Mouse (Mus musculus) midbrain, embryonic 14.5 days (tissue): ENCODE results near the gene Mxra7. TPM values are rescaled to one million over a fixed set of nuclear protein-coding genes. Genes with fewer than 3 reads are reported as not detected.

Experiments used
- ATAC-seq: fragments of 200-750 bp; cut with Nextera tagmentation; 2 replicates; pipeline ENCODE4 v1.8.0; 2017; ENCODE audit warnings: moderate number of reproducible peaks, moderate library complexity; ENCODE audit not compliant: low FRiP score, low TSS enrichment
- DNase-seq: peaks from one replicate; pipeline ENCODE4 v3.0.0-alpha.2; 2015
- H3K27ac ChIP-seq: fragments of 300-500 bp; sonication (generic); replicated peaks from 2 replicates; pipeline ENCODE4 v1.5.1; 2014; ENCODE audit warnings: mild to moderate bottlenecking, low read depth, low read length, moderate library complexity
- H3K27me3 ChIP-seq: fragments of 300-500 bp; sonication (generic); 2 replicates; pipeline ENCODE4 v1.6.1; 2014; ENCODE audit warnings: low read length, control low read depth, mixed read lengths; ENCODE audit not compliant: control insufficient read depth, insufficient read depth
- H3K36me3 ChIP-seq: fragments of 300-500 bp; sonication (generic); 2 replicates; pipeline ENCODE4 v1.6.1; 2014; ENCODE audit warnings: low read length, control low read depth; ENCODE audit not compliant: control insufficient read depth, insufficient read depth
- H3K4me1 ChIP-seq: fragments of 300-500 bp; sonication (generic); 2 replicates; pipeline ENCODE4 v1.6.1; 2014; ENCODE audit warnings: mild to moderate bottlenecking, antibody characterized with exemption, low read length, control low read depth; ENCODE audit not compliant: control insufficient read depth, insufficient read depth
- H3K4me2 ChIP-seq: fragments of 300-500 bp; sonication (generic); 2 replicates; pipeline ENCODE4 v1.6.1; 2014; ENCODE audit warnings: mild to moderate bottlenecking, low read length, moderate library complexity
- H3K4me3 ChIP-seq: fragments of 300-500 bp; sonication (generic); replicated peaks from 2 replicates; pipeline ENCODE4 v1.5.1; 2014; ENCODE audit warnings: low read depth, low read length
- H3K9ac ChIP-seq: fragments of 300-500 bp; sonication (generic); replicated peaks from 2 replicates; pipeline ENCODE4 v1.6.1; 2014; ENCODE audit warnings: mild to moderate bottlenecking, low read length, moderate library complexity
- H3K9me3 ChIP-seq: fragments of 300-500 bp; sonication (generic); 2 replicates; pipeline ENCODE4 v1.6.1; 2016; ENCODE audit warnings: low read length, control low read depth, mixed read lengths; ENCODE audit not compliant: control insufficient read depth
- WGBS: fragments of 180-500 bp; shearing (Covaris S2); extraction: QIAGEN DNeasy Blood & Tissue Kit; methylation state at CpG from one replicate; pipeline ENCODE4 v1.1.7; 2014; 5-methylcytosine and 5-hydroxymethylcytosine counted together
- polyA plus RNA-seq: library from polyadenylated mRNA; unstranded; fragments of >200 nt; fragmentation: Nextera tagmentation; extraction: Ambion mirVana; gene quantifications from 2 replicates; pipeline ENCODE4 v1.2.1, GENCODE M21; 2014

Gene Mxra7
- polyA plus RNA-seq, 1 experiment from 2014 or later = 20.7 TPM

- H3K9ac ChIP-seq = peak overlapping the region; percentile 29; the same call in 1 of the 2 replicates
- peaks cover 55% of the 10 kb centered on the region for H3K36me3 ChIP-seq
- DNase-seq = no peak
- peaks cover 34% of the 10 kb centered on the region for H3K4me1 ChIP-seq
- H3K9me3 ChIP-seq = no peaks in the 10 kb centered on the region
- H3K27ac ChIP-seq = no peak overlapping the region
- 0 out of 2 replicates have a peak overlapping the region, but pooled peaks have one; percentile 2 for H3K4me3 ChIP-seq
- no peak for ATAC-seq
- no peaks in the 10 kb centered on the region for H3K27me3 ChIP-seq
- H3K4me2 ChIP-seq = peak overlapping the region; percentile 89
- WGBS = 90% methylated on average over 4 of the region's 4 CpGs
These were observed 12.9 kb upstream of the Mxra7 start for GRCm38 (mm10) chr11:116840748-116841147.

DNA sequence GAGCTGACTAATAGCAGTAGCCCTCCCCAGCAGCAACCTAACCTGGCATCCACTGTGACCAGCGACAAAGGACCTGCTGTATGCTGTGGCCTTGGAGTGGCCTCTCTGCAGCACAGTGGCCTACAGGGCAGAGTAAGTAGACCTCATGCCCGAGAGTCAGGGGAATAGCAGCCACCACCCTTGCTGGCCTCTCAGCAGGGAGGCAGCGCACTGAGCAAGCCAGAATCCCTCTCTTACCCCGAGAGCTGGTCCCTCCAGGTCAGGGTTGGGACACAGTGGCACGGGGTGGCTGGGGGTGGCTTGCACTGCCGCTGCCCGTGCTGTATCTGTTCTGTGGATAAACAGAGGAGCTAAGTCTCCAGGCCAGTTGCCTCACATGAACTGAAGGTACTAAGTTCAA is 11.8 kb upstream of the Mxra7 start:
- WGBS = 83% methylated on average over 7 of the region's 7 CpGs

DNA sequence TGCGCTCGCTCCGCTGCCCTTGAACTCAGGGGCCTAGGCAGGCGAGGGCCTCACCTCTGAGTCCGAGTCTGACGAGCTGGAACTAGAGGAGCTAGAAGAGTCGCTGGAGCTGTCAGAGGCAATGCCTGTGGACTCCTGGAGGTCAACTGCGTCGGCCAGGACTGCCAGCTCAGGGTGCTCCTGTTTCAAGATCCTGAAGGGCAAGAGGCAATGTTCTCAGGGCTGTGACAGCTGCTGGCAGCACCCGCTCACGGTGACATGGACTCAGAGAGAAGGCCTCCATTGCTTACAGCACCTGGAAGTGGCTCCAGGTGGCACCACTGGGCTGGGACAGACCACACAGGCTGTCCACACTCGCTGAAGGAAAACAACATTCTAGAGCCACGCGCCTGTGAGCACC is 11.1 kb upstream of the Mxra7 start:
- Histone ChIP-seq H3K27me3 (no peaks in the 10 kb centered on the region), H3K36me3 (peaks cover 71% of the 10 kb centered on the region), H3K9me3 (no peaks in the 10 kb centered on the region), H3K27ac (no peak overlapping the region), H3K4me1 (peaks cover 28% of the 10 kb centered on the region), H3K9ac (no peak overlapping the region), H3K4me3 (no peak overlapping the region), H3K4me2 (no peak overlapping the region)
- WGBS = 88% methylated on average over 14 of the region's 14 CpGs
- no peak for DNase-seq
- ATAC-seq = no peak

More for the DNA sequence above, 11.8 kb upstream of the Mxra7 start:
- no peak for ATAC-seq
- H3K4me2 ChIP-seq = peak overlapping the region; percentile 24; the same call in 1 of the 2 replicates
- no peaks in the 10 kb centered on the region for H3K27me3 ChIP-seq
- no peak for DNase-seq
- H3K4me1 ChIP-seq = peaks cover 34% of the 10 kb centered on the region
- H3K9ac ChIP-seq = no peak overlapping the region
- H3K9me3 ChIP-seq = no peaks in the 10 kb centered on the region
- H3K36me3 ChIP-seq = peaks cover 64% of the 10 kb centered on the region
- no peak overlapping the region for H3K4me3 ChIP-seq
- no peak overlapping the region for H3K27ac ChIP-seq

DNA sequence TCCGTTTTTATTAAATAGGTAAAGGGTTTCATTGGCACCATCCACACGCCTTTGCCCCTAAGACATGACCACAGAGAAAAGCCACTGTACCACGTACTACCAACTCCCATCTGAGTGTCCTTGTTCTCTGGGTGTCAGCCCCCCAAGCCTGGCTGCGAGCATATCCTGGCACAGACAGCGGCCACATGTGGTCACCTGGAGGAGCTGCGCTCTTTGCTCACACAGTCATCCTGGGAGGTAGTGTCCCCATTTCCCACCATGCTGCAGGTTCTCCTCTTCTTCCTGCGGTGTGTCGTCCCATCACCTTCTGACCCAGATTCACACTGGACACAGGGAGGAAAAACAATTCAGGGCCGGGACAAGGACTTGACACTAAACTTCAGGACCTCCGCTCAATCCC is 9.6 kb upstream of the Mxra7 start:
- Histone ChIP-seq H3K4me2 (no peak overlapping the region), H3K4me1 (peaks cover 31% of the 10 kb centered on the region), H3K27me3 (no peaks in the 10 kb centered on the region), H3K27ac (no peak overlapping the region), H3K9me3 (no peaks in the 10 kb centered on the region), H3K9ac (no peak overlapping the region), H3K4me3 (no peak overlapping the region), H3K36me3 (peaks cover 86% of the 10 kb centered on the region)
- DNase-seq (no peak), ATAC-seq (no peak)
- WGBS = 93% methylated on average over 10 of the region's 10 CpGs

DNA sequence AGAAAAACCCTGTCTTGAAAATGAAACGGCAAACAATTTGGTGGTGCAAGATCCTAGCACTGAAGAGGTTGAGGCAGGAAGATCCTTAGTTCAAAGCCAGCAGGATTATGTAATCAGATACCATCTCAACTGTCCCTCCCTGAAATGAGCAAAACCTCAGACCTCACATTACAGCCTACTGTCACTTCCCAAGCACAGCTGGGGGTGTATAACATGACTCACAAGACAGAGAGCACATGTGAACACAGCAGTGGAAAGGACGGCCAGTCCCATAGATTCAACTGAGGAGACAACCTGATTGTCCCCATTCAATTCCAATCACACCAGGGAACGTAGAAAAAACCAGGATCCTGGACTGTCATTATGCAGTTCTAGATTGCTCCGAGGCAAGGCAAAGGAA is 8.4 kb upstream of the Mxra7 start:
- ATAC-seq (no peak), DNase-seq (no peak)
- H3K36me3 ChIP-seq = peaks cover 86% of the 10 kb centered on the region
- no peaks in the 10 kb centered on the region for H3K27me3 ChIP-seq
- no peak overlapping the region for H3K4me3 ChIP-seq
- 95% methylated on average over 4 of the region's 4 CpGs for WGBS
- no peaks in the 10 kb centered on the region for H3K9me3 ChIP-seq
- no peak overlapping the region for H3K27ac ChIP-seq
- H3K4me2 ChIP-seq = no peak overlapping the region
- peaks cover 26% of the 10 kb centered on the region for H3K4me1 ChIP-seq
- H3K9ac ChIP-seq = no peak overlapping the region

GRCm38 (mm10) chr11:116834954-116835353 is 7.1 kb upstream of the Mxra7 start:
- Histone ChIP-seq H3K36me3 (peaks cover 73% of the 10 kb centered on the region), H3K27me3 (no peaks in the 10 kb centered on the region), H3K27ac (no peak overlapping the region), H3K4me3 (no peak overlapping the region), H3K9me3 (no peaks in the 10 kb centered on the region), H3K4me2 (no peak overlapping the region), H3K4me1 (peaks cover 14% of the 10 kb centered on the region), H3K9ac (no peak overlapping the region)
- ATAC-seq (no peak), DNase-seq (no peak)
- WGBS = 98% methylated on average over 1 of the region's 1 CpGs

- Histone ChIP-seq H3K36me3 (peaks cover 46% of the 10 kb centered on the region), H3K4me3 (no peak overlapping the region), H3K4me2 (no peak overlapping the region), H3K4me1 (peaks cover 10% of the 10 kb centered on the region), H3K9me3 (no peaks in the 10 kb centered on the region), H3K9ac (no peak overlapping the region), H3K27me3 (no peaks in the 10 kb centered on the region), H3K27ac (0 out of 2 replicates have a peak overlapping the region, but pooled peaks have one; percentile 26)
- peak; percentile 75 for DNase-seq
- no peak for ATAC-seq
- WGBS = 21% methylated on average over 4 of the region's 4 CpGs
These were observed 4.4 kb upstream of the Mxra7 start for GRCm38 (mm10) chr11:116832172-116832685.

DNA sequence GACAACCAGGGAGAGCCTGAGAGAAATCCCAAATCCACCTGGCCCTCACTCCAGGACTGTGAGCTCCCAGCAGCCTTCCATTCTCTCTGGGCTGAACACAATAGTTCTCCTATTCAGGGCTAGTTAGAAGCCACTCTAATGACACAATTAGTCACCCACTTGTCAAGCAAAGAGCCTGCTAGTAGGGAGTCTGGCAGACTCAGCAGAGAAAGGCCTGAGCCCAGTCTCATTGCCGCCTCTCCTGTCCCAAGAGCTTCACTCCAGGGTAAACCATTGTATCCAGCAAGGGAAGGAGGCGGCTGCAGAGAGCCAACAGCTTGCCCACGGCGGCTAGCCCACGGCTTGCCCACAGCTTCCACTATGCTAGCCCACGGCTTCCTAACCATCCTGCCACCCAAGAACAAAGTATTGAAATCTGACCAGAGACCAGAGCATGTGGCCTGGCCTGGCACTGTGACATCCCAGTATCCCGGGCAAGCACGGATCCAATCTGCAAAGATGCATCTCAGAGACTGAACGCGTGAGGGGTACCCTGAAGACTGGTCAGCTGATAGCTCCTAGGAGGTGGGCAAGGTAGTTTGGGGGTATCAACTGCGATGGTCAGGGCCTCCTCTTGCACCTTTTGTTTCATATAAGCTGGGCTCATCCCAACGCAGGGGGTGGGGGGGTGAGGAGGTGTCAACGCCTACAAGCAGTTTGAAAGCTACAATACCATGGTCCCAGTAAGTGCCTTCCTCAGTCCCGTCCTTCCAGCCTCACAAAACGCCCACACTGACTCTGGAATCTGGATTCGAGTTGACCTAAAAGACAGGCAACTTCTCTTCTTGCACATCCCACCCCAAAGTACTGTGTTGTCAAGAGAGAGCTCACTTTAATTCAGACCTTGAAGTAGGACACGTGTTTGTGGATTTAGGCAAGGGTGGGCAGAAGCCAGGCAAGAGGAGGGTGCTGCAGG is 1.0 kb downstream of the Mxra7 start:
- 10% methylated on average over 17 of the region's 17 CpGs for WGBS
- 0 out of 2 replicates have a peak, but pooled peaks have one; percentile 7 for ATAC-seq
- peak overlapping the region; percentile 71 for H3K9ac ChIP-seq

More for the DNA sequence above, 1.0 kb downstream of the Mxra7 start:
- peak overlapping the region; percentile 65 for H3K4me3 ChIP-seq
- H3K36me3 ChIP-seq = no peaks in the 10 kb centered on the region; the same call in 1 of the 2 replicates
- H3K4me1 ChIP-seq = peaks cover 22% of the 10 kb centered on the region
- peak overlapping the region; percentile 82 for H3K4me2 ChIP-seq
- no peaks in the 10 kb centered on the region for H3K9me3 ChIP-seq
- no peaks in the 10 kb centered on the region for H3K27me3 ChIP-seq
- peak overlapping the region; percentile 70 for H3K27ac ChIP-seq
- DNase-seq = peak; percentile 41
